Mouse (Mus musculus) spleen, postnatal 36 days (tissue): ENCODE measurements around the gene St8sia1.

Experiments used
- DNase-seq, 2 experiments: peaks; one replicate each; pipeline ENCODE4 v3.0.0; 2022; ENCODE audit warnings: low spot score in 2 of 2, mixed read lengths in 1 of 2

Gene St8sia1

DNA sequence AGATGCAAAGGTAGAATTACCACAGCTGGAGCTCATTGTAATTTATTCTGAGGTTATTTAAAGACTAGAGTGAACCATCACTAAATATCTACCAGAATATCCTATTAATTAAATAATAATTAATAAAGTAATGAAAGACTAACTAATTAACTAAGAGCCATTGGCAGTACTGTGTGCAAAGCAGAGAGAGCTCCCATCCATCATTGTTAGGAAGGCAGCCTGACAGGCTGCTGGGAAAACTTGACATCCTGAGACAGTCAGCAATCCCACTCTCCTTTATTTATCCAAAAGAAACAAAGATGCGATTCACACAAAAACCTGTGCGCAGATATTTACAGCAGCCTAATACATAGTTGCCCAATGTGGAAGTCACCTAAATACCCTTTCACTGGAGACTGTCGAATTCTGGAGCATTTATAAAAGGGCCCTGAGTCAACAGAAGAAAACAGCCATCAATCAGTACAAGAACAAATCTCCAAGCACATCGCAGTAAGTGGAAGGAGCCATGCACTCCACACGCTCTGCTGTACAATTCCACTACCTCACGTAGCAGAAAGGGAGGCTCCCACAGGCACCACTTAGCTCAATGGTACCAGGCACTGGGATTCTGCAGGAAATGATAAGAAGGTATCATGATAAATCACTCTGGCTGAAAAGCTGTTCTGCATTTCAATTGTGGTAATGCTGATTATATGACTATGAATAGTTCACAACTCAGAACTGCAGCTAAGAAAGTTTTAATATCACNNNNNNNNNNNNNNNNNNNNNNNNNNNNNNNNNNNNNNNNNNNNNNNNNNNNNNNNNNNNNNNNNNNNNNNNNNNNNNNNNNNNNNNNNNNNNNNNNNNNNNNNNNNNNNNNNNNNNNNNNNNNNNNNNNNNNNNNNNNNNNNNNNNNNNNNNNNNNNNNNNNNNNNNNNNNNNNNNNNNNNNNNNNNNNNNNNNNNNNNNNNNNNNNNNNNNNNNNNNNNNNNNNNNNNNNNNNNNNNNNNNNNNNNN is 15.7 kb upstream of the St8sia1 start:
- no peak for DNase-seq

DNA sequence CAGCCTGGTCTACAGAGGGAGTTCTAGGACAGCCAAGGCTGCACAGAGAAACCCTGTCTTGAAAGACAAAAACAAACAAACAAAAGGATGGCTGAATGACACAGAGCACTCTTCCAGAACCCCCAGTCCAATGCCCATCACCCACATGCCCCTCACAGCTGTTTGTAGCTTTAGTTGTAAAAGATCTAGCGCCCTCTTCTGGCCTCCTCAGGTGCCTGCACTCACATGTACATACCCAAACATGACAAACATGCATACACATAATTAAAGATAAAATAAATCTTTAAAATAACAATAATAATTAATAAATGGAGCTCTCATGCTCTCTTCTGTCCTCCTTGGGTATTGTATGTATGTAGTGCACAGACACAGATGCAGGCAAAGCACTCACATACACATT is 13.0 kb upstream of the St8sia1 start:
- no peak for DNase-seq

DNA sequence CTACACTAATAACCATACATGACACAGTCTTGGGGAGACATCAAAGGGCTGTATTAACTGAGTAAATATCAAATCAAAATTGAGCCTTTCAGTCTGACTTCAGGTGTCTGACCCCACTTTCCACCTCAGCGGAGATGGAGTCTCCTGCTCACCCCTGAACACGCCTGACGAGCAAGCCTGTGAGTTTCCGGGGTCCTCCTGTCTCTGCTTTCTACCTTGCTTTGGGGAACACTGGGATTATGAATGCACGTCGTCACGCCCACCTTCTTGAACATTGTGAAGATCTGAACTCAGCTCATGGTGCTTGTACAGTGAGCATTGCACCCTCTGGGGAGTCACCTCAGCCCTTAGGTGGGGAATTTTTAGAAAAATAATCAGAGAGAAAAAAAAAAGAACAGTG is 9.0 kb upstream of the St8sia1 start:
- no peak for DNase-seq

DNA sequence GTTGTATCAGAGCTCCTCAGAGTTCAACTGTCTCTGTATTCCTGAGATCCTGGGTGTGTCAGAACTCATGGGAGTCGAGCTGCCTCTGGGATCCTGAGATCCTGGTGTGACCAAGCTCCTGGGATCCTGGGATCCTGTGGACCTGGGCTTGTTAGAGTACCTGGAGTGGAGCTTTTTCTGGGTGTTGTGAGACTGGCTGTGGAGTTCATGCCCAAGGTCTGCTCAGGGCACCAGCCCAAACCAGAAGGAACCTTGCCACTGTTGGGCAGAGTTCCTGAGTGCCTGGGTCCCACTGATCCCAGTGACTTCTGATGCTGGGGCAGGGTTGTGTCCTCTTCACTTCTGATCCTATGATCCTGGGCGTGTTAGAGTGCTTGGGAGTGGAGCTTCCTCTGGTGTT is 8.0 kb upstream of the St8sia1 start:
- no peak for DNase-seq

DNA sequence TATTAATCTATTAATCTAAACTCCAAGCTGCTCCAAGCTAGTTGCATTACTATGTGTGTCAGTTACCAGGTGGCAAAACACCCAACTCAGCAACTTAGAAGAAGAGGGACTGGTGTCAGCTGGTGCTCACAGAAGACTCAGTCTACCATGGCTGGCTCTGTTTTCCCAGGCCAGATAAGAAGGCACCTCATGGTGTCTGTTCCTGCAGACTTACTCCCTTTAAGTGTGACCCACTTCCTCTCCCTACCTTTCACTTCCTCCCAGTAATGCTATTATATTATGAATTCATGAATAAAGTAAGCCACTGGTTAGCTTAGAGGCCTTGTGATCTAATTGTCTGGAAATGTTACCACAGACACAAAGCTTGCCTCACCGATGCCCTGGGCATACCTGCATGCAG is 3.2 kb upstream of the St8sia1 start:
- no peak for DNase-seq

DNA sequence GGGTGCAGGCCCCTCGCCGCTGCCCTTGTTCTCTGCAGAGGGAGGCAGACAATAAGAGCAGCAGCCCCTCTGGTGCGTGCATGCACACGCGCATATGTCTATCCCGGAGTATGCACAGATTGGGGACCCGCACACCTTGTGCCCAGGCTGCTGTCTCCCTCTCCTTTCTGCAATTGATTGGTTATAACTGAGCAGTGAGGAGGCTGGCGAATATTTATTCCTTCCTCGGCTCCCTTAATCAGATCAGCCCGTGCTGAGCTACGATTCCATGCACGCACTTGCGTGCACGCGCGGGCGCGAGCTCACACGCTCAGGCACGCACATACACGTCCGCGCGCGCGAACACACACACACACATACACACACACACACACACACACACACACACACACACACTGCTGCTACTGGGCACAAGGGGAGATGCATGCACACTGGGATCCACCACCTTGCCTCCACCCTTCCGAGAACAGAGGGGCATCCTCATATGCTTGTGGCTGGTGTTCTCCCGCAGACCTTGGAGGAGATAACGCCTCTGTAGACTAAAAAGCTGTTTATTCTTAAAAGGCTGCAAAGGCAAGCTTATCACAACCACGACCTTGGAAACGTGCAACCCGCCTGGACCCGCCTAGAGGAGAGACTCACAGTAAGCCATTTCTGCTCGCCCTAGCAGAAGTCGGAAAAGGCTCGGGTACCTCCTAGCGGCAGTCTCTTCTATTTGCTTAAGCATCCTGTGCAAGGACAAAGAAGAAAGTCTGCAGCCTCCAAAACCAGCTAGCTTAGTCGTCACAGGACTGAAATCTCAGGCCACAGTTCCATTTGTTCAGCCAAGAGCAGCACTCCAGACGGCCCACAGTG is 506 bp upstream of the St8sia1 start:
- peak; percentile 57 to 64 for DNase-seq

DNA sequence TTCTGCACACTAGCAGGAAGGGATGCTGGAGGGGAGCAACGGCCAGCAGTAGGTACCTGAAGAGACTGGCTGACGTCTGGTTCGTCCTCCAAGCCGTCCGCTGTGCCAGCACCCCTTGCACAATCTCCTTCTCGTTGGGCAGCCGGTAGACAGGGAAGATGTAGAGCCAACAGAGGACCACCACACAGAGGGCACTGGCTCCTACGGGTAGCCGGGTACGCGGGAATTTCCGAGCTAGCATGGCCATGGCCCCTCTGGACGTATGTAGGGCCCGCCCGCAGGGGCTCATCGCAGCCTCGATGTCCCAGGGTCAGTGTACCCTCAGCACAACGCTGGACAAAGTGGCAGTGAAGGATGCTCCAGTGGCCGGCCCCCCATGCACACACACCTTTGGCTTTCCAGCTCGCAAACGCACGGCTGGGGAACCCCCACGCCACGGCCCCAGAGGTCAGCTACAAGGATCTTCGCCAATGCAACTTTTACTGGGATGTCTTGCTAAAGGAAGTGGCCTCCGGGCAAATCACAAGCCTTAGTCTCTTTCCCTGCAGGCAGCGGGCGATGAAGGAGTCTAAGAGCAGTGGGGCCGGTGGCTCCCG is 674 bp downstream of the St8sia1 start:
- DNase-seq: no peak

DNA sequence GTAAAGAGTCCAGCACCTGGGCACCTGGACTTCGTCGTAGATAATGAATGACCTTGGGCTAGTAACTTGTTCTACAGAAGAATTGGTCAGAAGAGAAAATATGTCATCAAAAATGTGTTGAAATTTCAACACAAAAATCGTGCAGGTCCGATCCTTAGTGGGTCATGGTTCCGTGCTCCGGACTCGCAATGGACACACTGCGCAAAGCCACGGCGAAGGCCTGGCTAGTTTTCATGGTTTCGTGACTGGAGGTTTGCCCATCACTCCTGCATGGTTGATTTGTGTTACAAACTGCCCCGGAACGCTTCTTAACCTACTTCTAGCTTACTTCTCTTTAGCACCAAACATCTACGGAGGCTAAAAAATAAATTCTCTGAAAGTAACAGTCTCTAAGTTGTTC is 1.4 kb downstream of the St8sia1 start:
- no peak for DNase-seq

DNA sequence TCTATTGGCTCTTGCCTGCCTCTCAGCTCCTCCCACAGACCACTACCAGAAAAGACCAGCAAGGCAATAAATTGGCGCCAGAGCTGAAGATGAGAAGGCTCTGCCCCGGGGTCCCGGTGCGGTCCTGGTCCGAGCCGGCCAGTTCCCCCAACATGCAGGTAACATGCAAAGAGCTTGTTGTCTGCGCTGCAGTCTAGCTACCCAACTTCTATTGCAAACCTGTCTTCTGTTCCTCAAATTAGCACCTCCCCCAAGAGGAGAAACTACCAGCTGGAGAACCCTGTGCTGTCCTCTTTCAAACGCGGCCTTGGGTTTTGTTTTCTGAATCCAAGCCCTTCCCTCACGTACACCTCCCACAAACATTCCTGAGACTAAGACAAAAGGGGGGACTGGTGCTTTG is 1.8 kb downstream of the St8sia1 start:
- DNase-seq: no peak

DNA sequence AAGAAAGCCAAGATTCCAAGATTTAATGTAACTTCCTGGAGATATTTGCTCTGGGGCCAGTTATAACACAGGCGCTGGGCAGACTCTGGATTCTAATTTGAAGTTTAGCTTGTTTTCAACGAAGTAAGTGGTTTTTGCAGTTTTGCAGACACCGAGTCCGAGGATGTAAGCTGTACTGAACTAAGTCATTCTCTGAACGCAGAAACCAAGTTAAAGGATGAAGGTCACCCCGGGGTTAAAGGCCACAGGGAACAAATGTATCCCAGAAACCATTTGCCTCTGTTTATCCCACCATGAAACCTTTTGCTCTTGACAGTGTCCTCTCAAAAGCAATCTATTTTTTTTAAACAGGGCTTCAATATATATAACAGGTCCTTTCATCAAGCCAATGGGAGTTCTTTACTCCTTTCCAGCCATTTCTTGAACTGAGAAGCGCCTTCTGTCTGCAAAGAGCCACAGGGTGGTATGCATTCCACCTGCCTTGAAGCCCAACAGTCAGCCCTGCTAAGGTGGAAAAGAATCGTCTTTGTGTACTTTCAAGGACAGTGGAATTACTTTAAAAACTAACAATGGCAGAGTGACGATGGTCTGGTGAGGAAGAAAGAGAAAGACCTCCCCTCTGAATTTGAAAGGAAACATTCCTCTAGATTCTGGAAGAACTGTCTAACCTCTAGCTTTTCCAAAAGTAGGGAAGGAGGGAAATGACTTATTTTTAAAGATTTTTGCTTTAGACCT is 2.4 kb downstream of the St8sia1 start:
- DNase-seq: no peak

DNA sequence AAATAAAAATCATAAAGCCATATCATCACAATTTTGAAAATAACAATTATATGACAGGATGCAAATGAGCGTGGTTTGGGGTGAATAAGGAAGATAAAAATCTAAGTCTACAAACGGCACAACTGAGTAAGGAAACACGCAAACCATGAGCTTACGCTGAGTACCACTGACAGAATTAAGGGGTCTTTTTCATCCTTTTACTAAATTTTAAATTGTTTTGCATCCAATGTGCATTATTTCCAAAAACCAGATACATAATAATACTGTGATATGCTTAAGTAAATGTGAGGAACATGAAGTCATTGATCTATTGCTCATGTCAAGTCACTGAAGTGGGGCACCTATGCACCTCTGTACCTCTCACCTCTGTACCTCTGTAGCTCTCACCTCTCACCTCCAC is 7.7 kb downstream of the St8sia1 start:
- no peak for DNase-seq

DNA sequence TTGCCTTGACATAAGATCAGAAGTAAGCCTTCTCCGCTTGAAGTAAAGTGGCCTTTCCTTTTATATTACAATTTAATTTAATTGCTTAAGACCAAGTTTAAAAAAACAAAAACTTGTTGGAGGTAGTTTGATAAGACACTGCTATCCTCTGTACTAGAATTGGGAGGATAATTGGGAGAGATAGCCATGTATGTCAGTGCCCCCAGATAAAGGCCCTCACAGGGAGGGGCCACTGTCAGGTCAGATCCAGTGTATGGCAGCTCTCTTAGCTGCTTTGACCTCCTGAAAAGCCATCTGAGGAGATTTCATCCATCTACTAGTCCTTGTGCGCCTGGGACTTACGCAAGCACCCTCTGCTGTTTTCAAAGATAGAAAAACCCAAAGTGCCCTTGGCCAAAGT is 9.0 kb downstream of the St8sia1 start:
- no peak for DNase-seq

DNA sequence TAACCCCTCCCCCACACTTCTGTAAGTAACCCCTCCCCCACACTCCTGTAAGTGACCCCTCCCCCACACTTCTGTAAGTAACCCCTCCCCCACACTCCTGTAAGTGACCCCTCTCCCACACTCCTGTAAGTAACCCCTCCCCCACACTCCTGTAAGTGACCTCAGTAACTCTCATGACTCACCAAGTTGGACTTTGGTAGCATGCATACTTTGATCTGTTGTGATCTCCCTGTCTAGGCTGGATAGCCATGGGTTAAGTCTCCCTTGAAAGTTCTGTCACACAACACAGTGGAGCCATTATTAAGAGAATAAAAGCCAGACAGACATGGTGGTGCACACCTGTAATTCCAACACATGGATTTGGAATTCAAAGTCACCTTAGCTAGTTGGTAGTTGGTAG is 11.1 kb downstream of the St8sia1 start:
- no peak for DNase-seq

DNA sequence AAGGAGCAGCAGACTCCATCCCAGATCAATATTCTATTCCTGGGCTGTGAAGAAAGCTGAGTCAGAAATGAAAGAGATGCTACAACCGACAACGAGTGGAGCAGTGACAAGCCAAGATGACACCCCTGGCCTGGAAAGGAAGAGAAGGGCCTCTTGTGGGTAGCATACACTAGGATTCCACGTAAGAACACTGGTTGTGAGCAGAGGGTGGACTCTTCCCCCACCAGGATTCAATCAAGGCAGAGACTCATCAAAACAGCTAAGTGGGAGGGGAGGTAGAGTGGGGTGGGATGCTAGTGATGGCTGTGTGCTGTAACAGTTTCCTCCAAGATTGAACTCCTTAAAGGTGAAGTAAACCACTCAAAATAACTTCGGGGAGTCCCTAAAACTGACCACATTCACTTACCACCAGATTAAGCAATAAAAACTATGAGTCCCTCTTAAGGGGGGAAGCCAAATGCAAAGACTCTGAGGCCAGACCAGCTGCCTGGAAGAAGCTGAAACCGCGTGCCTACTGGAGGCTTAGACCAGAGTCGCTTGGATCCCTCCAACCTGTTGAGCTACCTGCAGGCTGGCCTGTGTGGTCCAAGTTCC is 11.8 kb downstream of the St8sia1 start:
- no peak for DNase-seq

DNA sequence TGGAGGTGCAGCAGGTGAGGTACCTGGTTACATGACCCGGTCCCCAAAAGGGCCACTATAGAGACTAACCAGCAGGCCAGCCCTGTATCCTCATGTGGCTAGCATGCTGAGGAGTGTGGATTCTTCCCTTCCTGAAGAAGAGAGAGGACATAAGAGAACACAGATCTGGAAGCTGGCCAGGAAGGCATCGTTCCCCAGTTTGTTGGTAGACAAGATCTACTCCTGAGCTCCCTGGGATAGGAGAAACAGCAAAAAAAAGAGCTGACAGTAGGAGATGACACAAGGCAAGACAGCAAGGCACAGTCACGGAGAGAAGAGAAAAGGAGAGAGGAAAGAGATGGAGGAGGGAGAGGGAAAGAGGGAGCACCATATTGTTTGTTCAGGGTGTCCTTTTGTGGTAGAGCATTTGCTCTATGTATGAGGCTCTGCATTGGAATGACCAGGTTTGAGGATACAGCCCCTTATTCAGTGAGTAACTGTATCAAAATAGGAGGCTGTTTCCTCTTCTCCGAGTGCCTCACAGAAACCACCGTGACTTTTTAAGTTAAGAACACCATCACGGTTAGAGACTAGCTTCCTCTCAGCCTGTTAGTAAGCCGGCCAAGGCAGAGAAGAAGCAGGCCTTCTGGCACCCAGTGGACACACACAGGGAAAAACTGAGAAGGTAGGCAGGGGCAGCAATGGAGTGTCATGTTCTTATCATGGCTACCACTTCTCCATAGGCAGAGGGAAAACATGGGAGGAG is 12.5 kb downstream of the St8sia1 start:
- no peak for DNase-seq

DNA sequence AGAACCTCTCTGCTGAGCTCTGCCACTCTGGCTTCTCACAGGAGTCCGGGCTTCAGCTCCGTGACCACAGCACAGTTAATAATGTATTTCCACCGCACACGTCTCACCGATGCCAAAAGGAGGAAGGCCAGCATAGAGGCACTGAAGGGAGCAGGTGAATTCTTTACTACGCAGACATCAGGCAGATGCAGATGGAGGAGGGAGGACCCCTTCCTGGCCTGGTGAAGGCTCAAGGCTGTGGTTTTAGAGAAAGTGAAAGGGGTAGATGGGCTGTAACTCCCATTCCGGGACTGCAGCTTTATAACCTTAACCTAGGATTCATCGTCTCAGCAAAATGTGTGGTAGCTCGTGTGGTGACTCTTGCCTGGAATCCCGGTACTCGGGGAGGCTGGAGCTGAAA is 13.9 kb downstream of the St8sia1 start:
- no peak for DNase-seq

DNA sequence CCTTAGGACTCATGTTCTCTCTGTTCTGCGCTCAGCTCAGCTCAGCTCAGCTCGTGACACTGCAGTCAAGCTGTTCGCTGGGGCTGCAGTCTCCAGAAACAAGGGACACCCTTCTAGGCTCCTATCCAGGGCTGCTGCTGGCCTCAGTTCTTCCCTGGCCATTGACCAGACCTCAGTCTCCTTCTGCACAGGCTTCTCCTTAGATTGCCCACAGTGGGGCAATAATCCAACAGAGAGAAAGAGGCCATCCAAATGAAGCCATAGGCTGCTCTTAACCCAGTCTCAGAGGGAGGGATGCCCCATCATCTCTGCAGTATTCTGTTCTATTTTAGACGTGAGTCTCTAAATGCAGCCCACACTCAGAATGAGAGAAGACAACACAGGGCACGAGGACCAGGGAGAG is 15.3 kb downstream of the St8sia1 start:
- no peak for DNase-seq

DNA sequence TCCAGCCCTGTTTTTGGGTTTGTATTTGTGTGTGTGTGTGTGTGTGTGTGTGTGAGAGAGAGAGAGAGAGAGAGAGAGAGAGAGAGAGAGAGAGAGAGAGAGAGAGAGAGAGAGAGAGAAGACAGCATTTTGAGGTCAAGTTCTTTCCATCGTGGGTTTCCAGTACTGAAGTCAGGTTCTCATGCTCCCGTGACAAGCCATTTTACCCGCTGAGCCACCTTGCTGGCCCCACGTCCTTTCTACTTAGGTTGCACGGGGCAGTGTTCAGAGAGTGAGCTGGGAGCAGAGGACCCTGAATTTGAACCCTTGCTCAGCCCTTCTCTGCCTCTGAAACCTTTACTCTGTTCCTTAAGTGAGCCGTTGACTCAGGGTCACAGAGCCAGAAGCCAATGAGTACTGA is 17.2 kb downstream of the St8sia1 start:
- no peak for DNase-seq

DNA sequence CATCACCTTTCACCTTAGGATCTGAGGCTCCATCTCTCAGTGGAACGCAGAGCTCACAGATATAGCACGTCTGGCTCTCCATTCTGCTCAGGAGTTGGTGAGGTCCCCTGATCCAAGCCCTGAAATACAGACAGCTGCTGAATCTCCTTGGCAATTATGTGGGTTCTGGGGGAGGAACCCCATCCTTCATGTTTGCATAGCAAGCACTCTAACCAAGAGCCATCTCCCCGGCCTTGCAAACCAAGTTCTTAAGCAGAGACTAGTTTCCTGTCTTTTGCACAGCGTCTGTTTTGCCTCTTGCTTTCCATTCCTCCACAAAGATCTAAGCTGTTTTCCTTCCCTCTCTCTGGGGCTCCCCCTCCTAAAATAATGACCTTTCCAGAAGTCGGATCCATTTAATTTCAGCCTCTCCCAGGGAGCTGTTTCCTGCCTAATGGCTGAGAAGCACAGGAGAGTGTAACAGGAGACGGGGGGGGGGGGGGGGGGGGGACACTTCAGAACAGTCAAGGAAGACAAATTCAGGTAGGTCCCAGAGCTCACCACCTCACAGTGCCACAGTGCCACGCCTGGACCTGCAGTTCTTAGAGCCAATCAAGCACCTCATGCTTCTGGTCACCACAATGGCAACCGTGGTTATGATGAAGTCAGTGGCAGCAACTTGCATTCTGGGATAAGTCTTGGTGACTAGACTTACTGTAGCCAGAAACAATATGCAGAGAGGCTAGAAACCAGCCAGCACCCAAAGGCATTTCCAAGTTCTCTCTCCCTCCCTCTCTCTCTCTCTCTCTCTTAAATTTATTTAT is 18.0 kb downstream of the St8sia1 start:
- no peak for DNase-seq

DNA sequence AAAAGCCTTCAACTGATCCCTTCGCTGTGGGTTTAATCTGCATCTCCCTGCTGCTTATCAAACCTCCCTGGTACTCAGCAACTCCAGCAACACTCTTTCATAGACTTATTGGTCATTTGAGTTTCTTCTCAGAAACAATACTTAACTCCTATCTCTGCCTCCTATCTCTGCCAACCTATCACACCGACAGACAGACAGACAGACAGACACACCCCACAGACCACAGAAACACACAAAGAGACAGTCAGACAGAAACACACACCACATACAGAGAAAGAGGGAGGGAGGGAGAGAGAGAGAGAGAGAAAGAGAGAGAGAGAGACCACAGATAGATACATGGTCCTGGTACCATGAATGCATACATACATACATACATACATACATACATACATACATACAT is 18.8 kb downstream of the St8sia1 start:
- DNase-seq: no peak
